Mouse (Mus musculus) ES-Bruce4 (cell line): ENCODE results near the gene Vps52. TPM values are rescaled to one million over a fixed set of nuclear protein-coding genes. Genes with fewer than 3 reads are reported as not detected.

Experiments
- H3K27ac ChIP-seq: 2 replicates; pipeline ENCODE4 v1.5.1; 2012; ENCODE audit warnings: low read length, inconsistent platforms; ENCODE audit not compliant: insufficient read depth
- H3K27me3 ChIP-seq: 2 replicates; pipeline ENCODE4 v1.6.1; 2012; ENCODE audit warnings: mild to moderate bottlenecking, low read length, inconsistent platforms; ENCODE audit not compliant: control insufficient read depth, poor library complexity, insufficient read depth, severe bottlenecking
- H3K36me3 ChIP-seq: 2 replicates; pipeline ENCODE4 v1.6.1; 2012; ENCODE audit warnings: inconsistent platforms, mild to moderate bottlenecking, low read length, moderate library complexity; ENCODE audit not compliant: control insufficient read depth, poor library complexity, insufficient read depth, severe bottlenecking
- H3K4me1 ChIP-seq: one replicate; pipeline ENCODE4 v1.8.1; 2011; ENCODE audit warnings: low read length; ENCODE audit not compliant: control insufficient read depth, insufficient read depth
- H3K4me3 ChIP-seq: 2 replicates; pipeline ENCODE4 v1.5.1; 2011; ENCODE audit warnings: low read depth, mild to moderate bottlenecking, low read length
- H3K9ac ChIP-seq: 2 replicates; pipeline ENCODE4 v1.6.1; 2012; ENCODE audit warnings: low read depth, mild to moderate bottlenecking, inconsistent platforms; ENCODE audit not compliant: poor library complexity, severe bottlenecking
- H3K9me3 ChIP-seq: replicated peaks from 2 replicates; pipeline ENCODE4 v1.6.1; 2012; ENCODE audit warnings: mild to moderate bottlenecking, low read length, inconsistent platforms; ENCODE audit not compliant: control insufficient read depth, poor library complexity, insufficient read depth, severe bottlenecking
- CTCF ChIP-seq: IDR thresholded peaks from one replicate; pipeline ENCODE4 v1.8.1; 2011; ENCODE audit warnings: low read depth, low read length
- EP300 ChIP-seq: IDR thresholded peaks from 2 replicates; pipeline ENCODE4 v1.6.1; 2011; ENCODE audit warnings: low read depth, low read length; ENCODE audit not compliant: insufficient read depth
- POLR2A ChIP-seq: IDR thresholded peaks from one replicate; pipeline ENCODE4 v1.8.1; 2011; ENCODE audit warnings: low read length; ENCODE audit not compliant: insufficient read depth
- polyA plus RNA-seq: library from polyadenylated mRNA; stranded (reverse); fragments of >200 nt; gene quantifications from 2 replicates; pipeline ENCODE4 v1.2.4, GENCODE M21; 2011; ENCODE audit warnings: low read depth; ENCODE audit not compliant: missing spikeins, insufficient read depth, insufficient read length

The Vps52 gene
- polyA plus RNA-seq, 1 experiment: 19.0 TPM

- Histone ChIP-seq H3K9me3 (no peaks in the 10 kb centered on the region), H3K4me1 (peaks cover 1% of the 10 kb centered on the region), H3K4me3 (peak overlapping the region; percentile 85), H3K36me3 (peaks cover 22% of the 10 kb centered on the region), H3K27ac (no peak overlapping the region), H3K9ac (peak overlapping the region; percentile 82), H3K27me3 (no peaks in the 10 kb centered on the region)
- no peak for TF ChIP-seq CTCF
- TF ChIP-seq POLR2A: no peak
- TF ChIP-seq EP300: no peak
These were observed 39.3 kb upstream of the Vps52 start for GRCm38 (mm10) chr17:33916294-33916693.

GRCm38 (mm10) chr17:33916847-33917655 lies 38.6 kb upstream of the Vps52 start:
- no peaks in the 10 kb centered on the region for H3K27me3 ChIP-seq
- H3K27ac ChIP-seq: no peak overlapping the region
- no peaks in the 10 kb centered on the region for H3K9me3 ChIP-seq
- peaks cover 20% of the 10 kb centered on the region for H3K36me3 ChIP-seq
- peaks cover 1% of the 10 kb centered on the region for H3K4me1 ChIP-seq
- 0 out of 2 replicates have a peak overlapping the region, but pooled peaks have one; percentile 82 for H3K9ac ChIP-seq
- TF ChIP-seq POLR2A (no peak), EP300 (no peak), CTCF (no peak)
- peak overlapping the region; percentile 40 for H3K4me3 ChIP-seq

GRCm38 (mm10) chr17:33917656-33918292 lies 37.8 kb upstream of the Vps52 start:
- no peaks in the 10 kb centered on the region for H3K27me3 ChIP-seq
- H3K9me3 ChIP-seq: no peaks in the 10 kb centered on the region
- no peak overlapping the region; the same call in 1 of the 2 replicates for H3K9ac ChIP-seq
- no peak for TF ChIP-seq CTCF
- TF ChIP-seq POLR2A: no peak
- TF ChIP-seq EP300: no peak
- H3K4me3 ChIP-seq: peak overlapping the region; percentile 38
- peaks cover 13% of the 10 kb centered on the region for H3K36me3 ChIP-seq
- peaks cover 1% of the 10 kb centered on the region for H3K4me1 ChIP-seq
- no peak overlapping the region for H3K27ac ChIP-seq

GRCm38 (mm10) chr17:33918293-33919203 lies 37.1 kb upstream of the Vps52 start:
- Histone ChIP-seq H3K4me3 (peak overlapping the region; percentile 76), H3K36me3 (peaks cover 7% of the 10 kb centered on the region), H3K27me3 (no peaks in the 10 kb centered on the region), H3K9me3 (no peaks in the 10 kb centered on the region), H3K27ac (peak overlapping the region; percentile 45), H3K9ac (peak overlapping the region; percentile 12), H3K4me1 (peaks cover 1% of the 10 kb centered on the region)
- TF ChIP-seq POLR2A (no peak), EP300 (no peak), CTCF (no peak)

- Histone ChIP-seq H3K4me1 (peaks cover 1% of the 10 kb centered on the region), H3K4me3 (peak overlapping the region; percentile 76), H3K36me3 (no peaks in the 10 kb centered on the region; the same call in 1 of the 2 replicates), H3K27me3 (no peaks in the 10 kb centered on the region), H3K9me3 (no peaks in the 10 kb centered on the region), H3K27ac (peak overlapping the region; percentile 45; the same call in 1 of the 2 replicates), H3K9ac (peak overlapping the region; percentile 57)
- peak; percentile 32; the same call in 1 of the 2 replicates for TF ChIP-seq EP300
- TF ChIP-seq CTCF: peak; percentile 51
- TF ChIP-seq POLR2A: no peak
These were observed 36.0 kb upstream of the Vps52 start for GRCm38 (mm10) chr17:33919351-33920281.
